Mouse (Mus musculus): Measurements from ENCODE around the gene Tubg1. TPM values are rescaled to one million over a fixed set of nuclear protein-coding genes. Genes with fewer than 3 reads are reported as not detected.

Gene Tubg1
- 34.1 and 45.0 TPM in 2 replicates for polyA plus RNA-seq (2015; fragmentation: Nextera tagmentation; extraction: Ambion mirVana)

DNA sequence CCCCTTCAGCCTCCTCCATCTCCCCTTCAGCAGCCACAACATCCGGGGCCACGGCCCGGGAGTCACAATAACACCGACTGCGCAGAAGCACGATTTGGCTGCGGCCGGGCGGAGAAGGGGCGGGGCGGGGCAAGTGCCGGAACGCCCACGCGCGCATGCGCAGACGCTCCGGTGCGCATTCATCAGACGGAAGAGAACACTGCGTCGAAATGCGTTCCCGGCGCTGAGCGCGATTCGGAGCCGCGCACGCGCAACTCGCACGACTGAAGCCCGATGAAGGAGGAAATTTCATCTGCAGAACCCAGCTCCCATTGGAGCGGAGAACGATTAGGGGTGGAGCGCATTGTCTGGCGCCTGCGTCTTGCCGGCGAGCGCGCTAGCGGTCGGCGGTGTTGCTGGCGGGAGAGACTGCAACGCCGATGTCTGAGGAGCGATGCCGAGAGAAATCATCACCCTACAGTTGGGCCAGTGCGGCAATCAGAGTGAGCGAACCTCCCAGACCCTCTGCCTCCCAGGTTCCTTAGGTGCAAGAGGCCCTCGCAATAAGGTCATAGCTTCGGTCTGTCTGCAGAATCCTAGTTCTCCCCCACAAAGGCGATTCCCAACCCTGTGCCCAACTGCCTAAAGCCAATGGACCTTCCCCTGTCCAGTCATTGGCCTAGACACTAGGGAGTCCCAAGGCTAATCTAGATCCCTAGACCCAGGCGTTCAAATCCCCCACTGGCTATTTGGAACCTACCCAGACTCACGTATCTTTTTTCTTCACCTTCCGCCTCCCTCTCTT, at the start of gene Tubg1, which contains the start of gene Retreg3:
TSS of gene Tubg1 (plus strand) at position 178 of the 784 bp plus-strand sequence.
TSS of gene Retreg3 (minus strand) at position 133 of the 784 bp plus-strand sequence.

GRCm38 (mm10) chr11:101078121-101078520, 41.6 kb upstream of the Tubg1 start, which contains the start of gene Hsd17b1:
Gene Hsd17b1, plus strand, starts transcription at chr11:101078411.

DNA sequence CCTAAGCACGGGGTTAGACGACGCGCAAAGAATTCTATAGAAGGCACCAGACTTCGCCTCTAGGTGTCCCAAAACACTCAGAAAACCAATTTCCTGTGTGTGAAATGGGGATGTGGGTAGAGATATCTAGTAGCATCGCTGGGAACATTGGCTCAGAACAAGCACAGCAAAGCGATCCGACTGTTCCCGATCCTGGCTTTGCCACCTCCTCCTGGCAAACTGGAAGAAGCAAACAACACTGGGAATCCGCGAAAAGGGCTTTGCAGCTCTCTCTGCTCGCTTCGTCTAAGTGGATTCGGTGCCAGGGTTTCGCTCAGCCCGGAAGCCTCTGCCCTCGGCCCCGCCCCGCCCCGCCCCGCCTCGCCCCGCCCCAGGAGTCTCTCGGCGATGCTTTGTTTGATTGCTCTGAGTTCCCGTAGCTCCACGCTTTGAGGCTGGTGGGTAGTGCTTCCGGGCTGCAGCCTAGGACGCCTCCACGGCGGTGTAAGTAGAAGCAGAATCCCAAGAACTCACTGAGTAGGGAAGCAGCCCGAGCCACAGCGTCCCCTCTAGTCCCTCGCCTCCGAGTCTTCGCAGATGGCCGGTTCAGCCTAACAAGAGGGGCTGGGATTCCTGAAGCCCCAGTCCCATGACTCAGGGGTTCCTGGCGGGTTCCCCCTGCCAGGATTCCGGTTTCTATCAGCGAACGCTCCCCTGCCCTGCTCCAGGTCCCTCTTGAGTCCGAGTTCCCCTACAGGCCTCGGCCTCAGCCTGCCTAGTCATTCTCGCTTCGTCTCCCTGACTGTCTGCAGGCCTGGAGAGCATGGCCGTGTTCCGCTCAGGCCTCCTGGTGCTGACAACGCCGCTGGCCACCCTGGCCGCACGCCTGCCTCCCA, 37.3 kb upstream of the Tubg1 start, which contains the start of gene Coasy:
TSS of gene Coasy (plus strand) at position 358 of the 875 bp plus-strand sequence.

DNA sequence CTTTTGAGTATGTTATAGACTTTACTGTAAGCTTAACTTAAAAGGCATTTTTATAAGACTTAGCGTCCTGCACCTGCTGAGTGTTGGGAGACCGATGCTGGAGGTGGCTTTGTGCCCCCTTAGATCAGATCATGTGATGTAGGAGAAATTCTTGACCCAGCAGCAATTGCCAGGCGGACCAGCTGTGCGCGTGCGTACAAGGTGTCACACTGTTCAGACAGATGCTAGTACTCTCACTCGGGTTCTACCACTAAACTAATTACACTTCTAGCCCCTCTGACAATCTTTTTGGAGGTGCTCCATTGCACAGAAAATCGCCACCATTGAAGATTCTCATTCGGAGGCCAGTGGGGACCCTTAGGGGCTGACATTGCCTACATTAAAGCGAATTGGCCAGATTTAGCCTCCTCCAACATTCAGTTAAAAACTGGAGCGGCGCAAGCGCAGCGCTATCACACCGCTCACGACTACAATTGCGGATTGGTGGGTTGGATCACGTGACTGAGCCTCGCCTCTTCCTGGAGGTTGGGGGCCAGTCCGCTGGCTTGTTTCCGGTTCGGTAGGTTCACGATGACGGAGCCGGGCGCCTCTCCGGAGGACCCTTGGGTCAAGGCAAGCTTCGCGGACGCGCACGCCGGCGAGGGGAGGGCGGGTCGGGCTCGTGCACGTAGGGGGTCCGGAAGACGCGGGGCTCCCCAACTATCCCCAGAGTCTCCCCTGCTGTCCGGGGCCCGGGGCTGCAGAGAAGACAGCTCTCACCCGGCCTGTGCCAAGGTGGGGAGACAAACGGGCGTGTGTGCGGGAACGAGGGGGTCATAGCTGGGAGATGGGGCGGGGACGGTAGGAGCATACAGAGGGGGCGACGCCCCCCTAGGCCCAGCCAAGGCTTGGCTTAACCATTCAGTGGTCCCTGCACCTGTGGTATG, 32.7 kb upstream of the Tubg1 start, which contains the start of gene Mlx:
TSS of gene Mlx (plus strand) at position 522 of the 926 bp plus-strand sequence.

GRCm38 (mm10) chr11:101095314-101096024, 24.3 kb upstream of the Tubg1 start, which contains the start of gene Psmc3ip:
Gene Psmc3ip, minus strand, starts transcription at chr11:101095436.

DNA sequence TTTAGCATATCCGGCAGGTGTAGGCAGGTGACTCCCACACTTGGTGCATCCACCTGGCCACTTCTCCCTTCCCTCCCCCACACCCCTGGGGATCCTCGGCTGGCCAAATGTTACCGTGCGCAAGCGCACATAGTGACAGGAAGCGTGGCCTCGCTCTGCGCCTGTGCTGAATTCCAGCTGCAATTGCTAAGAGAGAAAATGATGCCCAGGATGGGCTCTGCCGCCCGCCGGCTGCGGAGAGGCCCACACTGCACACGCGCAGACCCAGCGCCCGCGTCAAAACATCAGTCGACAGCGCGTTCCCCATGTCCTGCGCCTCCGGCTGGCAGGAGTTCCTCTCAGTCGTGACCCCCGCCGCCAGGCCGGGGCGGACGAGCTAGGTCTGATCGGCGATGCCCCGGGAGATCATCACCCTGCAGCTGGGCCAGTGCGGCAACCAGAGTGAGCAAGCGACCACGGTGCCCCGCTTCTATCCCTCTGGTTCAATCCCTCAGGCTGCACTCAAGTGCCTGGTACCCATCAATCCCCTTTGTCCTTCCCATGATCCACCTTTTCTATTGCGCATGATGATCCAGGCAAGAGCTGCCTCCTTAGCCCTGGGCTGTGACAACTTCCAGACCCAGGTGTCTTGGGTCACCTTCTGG, 36.1 kb downstream of the Tubg1 start, which contains the start of gene Tubg2:
TSS of gene Tubg2 (plus strand) at position 180 of the 644 bp plus-strand sequence.

GRCm38 (mm10) chr11:101170354-101170810, 50.6 kb downstream of the Tubg1 start, which contains the start of gene Cntnap1:
Gene Cntnap1, plus strand, starts transcription at chr11:101170523.

GRCm38 (mm10) chr11:101170811-101171610, 51.3 kb downstream of the Tubg1 start, which contains the start of gene Plekhh3:
Gene Plekhh3, minus strand, starts transcription at chr11:101171351.

GRCm38 (mm10) chr11:101174851-101175628, 55.3 kb downstream of the Tubg1 start, which contains the start of gene Ccr10:
Gene Ccr10, minus strand, starts transcription at chr11:101175443.

Small RNA genes within 50 kb of the gene (microRNA-seq; reads per million reads assigned to microRNA genes)
- not detected for gene Gm27626 (ENCODE audit: borderline replicate concordance, insufficient number of aligned reads)

Other genes with a start within 250 kb of the Tubg1 start
- gene Stat3, start 180.4 kb upstream of the Tubg1 start, polyA plus RNA-seq (2015; fragmentation: Nextera tagmentation; extraction: Ambion mirVana): 43.6 and 44.0 TPM in 2 replicates
- gene Cavin1, start 149.1 kb upstream of the Tubg1 start, polyA plus RNA-seq (2015; fragmentation: Nextera tagmentation; extraction: Ambion mirVana): 298 and 326 TPM in 2 replicates
- 48.6 and 61.9 TPM in 2 replicates for gene Atp6v0a1, start 110.5 kb upstream of the Tubg1 start, polyA plus RNA-seq (2015; fragmentation: Nextera tagmentation; extraction: Ambion mirVana)
- gene Naglu, start 49.9 kb upstream of the Tubg1 start, polyA plus RNA-seq (2015; fragmentation: Nextera tagmentation; extraction: Ambion mirVana): 29.9 and 57.1 TPM in 2 replicates
- gene Hsd17b1, start 41.5 kb upstream of the Tubg1 start, polyA plus RNA-seq (2015; fragmentation: Nextera tagmentation; extraction: Ambion mirVana): 0.36 and 0.65 TPM in 2 replicates
- gene Coasy, start 37.4 kb upstream of the Tubg1 start, polyA plus RNA-seq (2015; fragmentation: Nextera tagmentation; extraction: Ambion mirVana): 40.7 and 70.1 TPM in 2 replicates
- 33.9 and 46.5 TPM in 2 replicates for gene Mlx, start 32.7 kb upstream of the Tubg1 start, polyA plus RNA-seq (2015; fragmentation: Nextera tagmentation; extraction: Ambion mirVana)
- gene Psmc3ip, start 24.5 kb upstream of the Tubg1 start, polyA plus RNA-seq (2015; fragmentation: Nextera tagmentation; extraction: Ambion mirVana): 13.6 and 15.3 TPM in 2 replicates
- 17.6 and 20.9 TPM in 2 replicates for gene Retreg3, start within 50 bp of the Tubg1 start, polyA plus RNA-seq (2015; fragmentation: Nextera tagmentation; extraction: Ambion mirVana)
- 5.6 and 9.6 TPM in 2 replicates for gene Tubg2, start 36.0 kb downstream of the Tubg1 start, polyA plus RNA-seq (2015; fragmentation: Nextera tagmentation; extraction: Ambion mirVana)
- gene Cntnap1, start 50.6 kb downstream of the Tubg1 start, polyA plus RNA-seq (2015; fragmentation: Nextera tagmentation; extraction: Ambion mirVana): 0.88 and 1.1 TPM in 2 replicates
- 14.7 and 16.6 TPM in 2 replicates for gene Plekhh3, start 51.4 kb downstream of the Tubg1 start, polyA plus RNA-seq (2015; fragmentation: Nextera tagmentation; extraction: Ambion mirVana)
- gene Ccr10, start 55.5 kb downstream of the Tubg1 start, polyA plus RNA-seq (2015; fragmentation: Nextera tagmentation; extraction: Ambion mirVana): 0.06 and 0.28 TPM in 2 replicates
- 8.6 and 14.0 TPM in 2 replicates for gene Ezh1, start 106.5 kb downstream of the Tubg1 start, polyA plus RNA-seq (2015; fragmentation: Nextera tagmentation; extraction: Ambion mirVana)
- gene Ramp2, start 126.1 kb downstream of the Tubg1 start, polyA plus RNA-seq (2015; fragmentation: Nextera tagmentation; extraction: Ambion mirVana): 60.0 and 102 TPM in 2 replicates
- gene Vps25, start 133.8 kb downstream of the Tubg1 start, polyA plus RNA-seq (2015; fragmentation: Nextera tagmentation; extraction: Ambion mirVana): 97.9 and 113 TPM in 2 replicates
- gene Wnk4, start 140.6 kb downstream of the Tubg1 start, polyA plus RNA-seq (2015; fragmentation: Nextera tagmentation; extraction: Ambion mirVana): 4.3 and 4.5 TPM in 2 replicates
- 0.70 and 0.72 TPM in 2 replicates for gene Cntd1, start 159.1 kb downstream of the Tubg1 start, polyA plus RNA-seq (2015; fragmentation: Nextera tagmentation; extraction: Ambion mirVana)
- gene Coa3, start 159.2 kb downstream of the Tubg1 start, polyA plus RNA-seq (2015; fragmentation: Nextera tagmentation; extraction: Ambion mirVana): 156 and 178 TPM in 2 replicates
- gene Becn1, start 182.3 kb downstream of the Tubg1 start, polyA plus RNA-seq (2015; fragmentation: Nextera tagmentation; extraction: Ambion mirVana): 99.1 and 118 TPM in 2 replicates
- gene Psme3, start 196.3 kb downstream of the Tubg1 start, polyA plus RNA-seq (2015; fragmentation: Nextera tagmentation; extraction: Ambion mirVana): 55.7 and 85.9 TPM in 2 replicates
- 0.43 and 0.57 TPM in 2 replicates for gene Aoc2, start 205.1 kb downstream of the Tubg1 start, polyA plus RNA-seq (2015; fragmentation: Nextera tagmentation; extraction: Ambion mirVana)
- 1.7 and 2.3 TPM in 2 replicates for gene Aoc3, start 210.7 kb downstream of the Tubg1 start, polyA plus RNA-seq (2015; fragmentation: Nextera tagmentation; extraction: Ambion mirVana)
- 4.1 and 7.5 TPM in 2 replicates for gene G6pc, start 247.6 kb downstream of the Tubg1 start, polyA plus RNA-seq (2015; fragmentation: Nextera tagmentation; extraction: Ambion mirVana)